Mouse (Mus musculus): Measurements from ENCODE around the gene Fabp1. TPM values are rescaled to one million over a fixed set of nuclear protein-coding genes. Genes with fewer than 3 reads are reported as not detected.

Fabp1 gene
- polyA plus RNA-seq, 1 experiment, result not detected

- Histone ChIP-seq H3K27me3 (ENCODE audit: control insufficient read depth, insufficient read depth, low read length) (no peaks in the 10 kb centered on the region; the same call in 1 of the 2 replicates), H3K27ac (ENCODE audit: insufficient read depth, low read length) (no peak overlapping the region), H3K4me3 (replicated peaks; ENCODE audit: insufficient read depth, low read depth, low read length) (no peak overlapping the region), H3K4me1 (ENCODE audit: control insufficient read depth, insufficient read depth, low read length) (no peaks in the 10 kb centered on the region)
- 83% methylated on average over 4 of the region's 4 CpGs for WGBS
- no peak for DNase-seq
- no peak for TF ChIP-seq CTCF (IDR thresholded peaks at IDR 0.05; ENCODE audit: borderline replicate concordance, insufficient read depth, low read depth, low read length)
- TF ChIP-seq POLR2A (IDR thresholded peaks at IDR 0.05; ENCODE audit: borderline replicate concordance, insufficient read depth, low read length), result no peak
These were observed 21.9 kb downstream of the Fabp1 start for GRCm38 (mm10) chr6:71221501-71221900.

GRCm38 (mm10) chr6:71224184-71224943 lies 24.7 kb downstream of the Fabp1 start:
- TF ChIP-seq POLR2A (IDR thresholded peaks at IDR 0.05; ENCODE audit: borderline replicate concordance, insufficient read depth, low read length) (no peak), CTCF (IDR thresholded peaks at IDR 0.05; ENCODE audit: borderline replicate concordance, insufficient read depth, low read depth, low read length) (no peak)
- H3K27me3 ChIP-seq (ENCODE audit: control insufficient read depth, insufficient read depth, low read length), result no peaks in the 10 kb centered on the region; the same call in 1 of the 2 replicates
- no peaks in the 10 kb centered on the region for H3K4me1 ChIP-seq (ENCODE audit: control insufficient read depth, insufficient read depth, low read length)
- no peak overlapping the region for H3K27ac ChIP-seq (ENCODE audit: insufficient read depth, low read length)
- DNase-seq, result no peak
- no peak overlapping the region for H3K4me3 ChIP-seq (replicated peaks; ENCODE audit: insufficient read depth, low read depth, low read length)
- 77% methylated on average over 3 of the region's 3 CpGs for WGBS

GRCm38 (mm10) chr6:71226544-71226943 lies 26.9 kb downstream of the Fabp1 start:
- WGBS, result 35% methylated on average over 6 of the region's 6 CpGs
- H3K27me3 ChIP-seq (ENCODE audit: control insufficient read depth, insufficient read depth, low read length), result no peaks in the 10 kb centered on the region
- DNase-seq, result no peak
- no peaks in the 10 kb centered on the region for H3K4me1 ChIP-seq (ENCODE audit: control insufficient read depth, insufficient read depth, low read length)
- no peak overlapping the region for H3K27ac ChIP-seq (ENCODE audit: insufficient read depth, low read length)
- no peak overlapping the region for H3K4me3 ChIP-seq (replicated peaks; ENCODE audit: insufficient read depth, low read depth, low read length)
- TF ChIP-seq CTCF (IDR thresholded peaks at IDR 0.05; ENCODE audit: borderline replicate concordance, insufficient read depth, low read depth, low read length) (no peak), POLR2A (IDR thresholded peaks at IDR 0.05; ENCODE audit: borderline replicate concordance, insufficient read depth, low read length) (no peak)

GRCm38 (mm10) chr6:71227157-71227770 lies 27.6 kb downstream of the Fabp1 start:
- Histone ChIP-seq H3K27ac (ENCODE audit: insufficient read depth, low read length) (no peak overlapping the region), H3K27me3 (ENCODE audit: control insufficient read depth, insufficient read depth, low read length) (no peaks in the 10 kb centered on the region), H3K4me1 (ENCODE audit: control insufficient read depth, insufficient read depth, low read length) (no peaks in the 10 kb centered on the region), H3K4me3 (replicated peaks; ENCODE audit: insufficient read depth, low read depth, low read length) (no peak overlapping the region)
- 15% methylated on average over 7 of the region's 7 CpGs for WGBS
- DNase-seq, result no peak
- TF ChIP-seq CTCF (IDR thresholded peaks at IDR 0.05; ENCODE audit: borderline replicate concordance, insufficient read depth, low read depth, low read length) (no peak), POLR2A (IDR thresholded peaks at IDR 0.05; ENCODE audit: borderline replicate concordance, insufficient read depth, low read length) (no peak)

GRCm38 (mm10) chr6:71235121-71235520 lies 35.5 kb downstream of the Fabp1 start:
- no peak for DNase-seq
- Histone ChIP-seq H3K4me3 (replicated peaks; ENCODE audit: insufficient read depth, low read depth, low read length) (no peak overlapping the region), H3K27me3 (ENCODE audit: control insufficient read depth, insufficient read depth, low read length) (no peaks in the 10 kb centered on the region), H3K4me1 (ENCODE audit: control insufficient read depth, insufficient read depth, low read length) (no peaks in the 10 kb centered on the region), H3K27ac (ENCODE audit: insufficient read depth, low read length) (no peak overlapping the region)
- 77% methylated on average over 13 of the region's 13 CpGs for WGBS
- TF ChIP-seq POLR2A (IDR thresholded peaks at IDR 0.05; ENCODE audit: borderline replicate concordance, insufficient read depth, low read length) (no peak), CTCF (IDR thresholded peaks at IDR 0.05; ENCODE audit: borderline replicate concordance, insufficient read depth, low read depth, low read length) (no peak)

GRCm38 (mm10) chr6:71235944-71236343 lies 36.3 kb downstream of the Fabp1 start:
- Histone ChIP-seq H3K4me3 (replicated peaks; ENCODE audit: insufficient read depth, low read depth, low read length) (no peak overlapping the region), H3K4me1 (ENCODE audit: control insufficient read depth, insufficient read depth, low read length) (no peaks in the 10 kb centered on the region), H3K27ac (ENCODE audit: insufficient read depth, low read length) (no peak overlapping the region), H3K27me3 (ENCODE audit: control insufficient read depth, insufficient read depth, low read length) (no peaks in the 10 kb centered on the region)
- no peak for TF ChIP-seq POLR2A (IDR thresholded peaks at IDR 0.05; ENCODE audit: borderline replicate concordance, insufficient read depth, low read length)
- TF ChIP-seq CTCF (IDR thresholded peaks at IDR 0.05; ENCODE audit: borderline replicate concordance, insufficient read depth, low read depth, low read length), result no peak
- WGBS, result 78% methylated on average over 3 of the region's 3 CpGs
- DNase-seq, result no peak

DNA sequence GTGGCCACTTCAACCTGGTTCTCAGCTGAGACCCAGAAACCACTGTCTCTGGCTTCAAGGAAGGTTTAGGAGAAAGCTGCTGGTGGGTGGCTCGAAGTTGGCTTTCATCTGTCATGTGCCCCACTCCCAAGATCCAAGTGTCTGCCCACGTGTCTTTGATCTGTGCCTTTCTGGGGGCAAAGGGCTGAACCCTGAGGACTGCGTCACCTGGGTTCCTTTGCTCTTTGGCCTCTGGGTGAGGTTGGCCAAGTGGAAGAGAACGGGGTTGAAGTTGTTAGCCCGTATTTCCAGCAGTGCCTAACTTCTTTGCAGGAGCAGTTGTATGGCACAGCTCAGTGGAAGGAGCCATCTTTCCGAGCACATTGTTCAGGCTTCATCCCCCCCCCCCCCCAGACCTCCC lies 36.9 kb downstream of the Fabp1 start:
- no peaks in the 10 kb centered on the region for H3K27me3 ChIP-seq (ENCODE audit: control insufficient read depth, insufficient read depth, low read length)
- no peaks in the 10 kb centered on the region for H3K4me1 ChIP-seq (ENCODE audit: control insufficient read depth, insufficient read depth, low read length)
- no peak overlapping the region for H3K4me3 ChIP-seq (replicated peaks; ENCODE audit: insufficient read depth, low read depth, low read length)
- WGBS, result 85% methylated on average over 6 of the region's 6 CpGs
- no peak overlapping the region for H3K27ac ChIP-seq (ENCODE audit: insufficient read depth, low read length)
- no peak for DNase-seq
- TF ChIP-seq CTCF (IDR thresholded peaks at IDR 0.05; ENCODE audit: borderline replicate concordance, insufficient read depth, low read depth, low read length) (no peak), POLR2A (IDR thresholded peaks at IDR 0.05; ENCODE audit: borderline replicate concordance, insufficient read depth, low read length) (no peak)

DNA sequence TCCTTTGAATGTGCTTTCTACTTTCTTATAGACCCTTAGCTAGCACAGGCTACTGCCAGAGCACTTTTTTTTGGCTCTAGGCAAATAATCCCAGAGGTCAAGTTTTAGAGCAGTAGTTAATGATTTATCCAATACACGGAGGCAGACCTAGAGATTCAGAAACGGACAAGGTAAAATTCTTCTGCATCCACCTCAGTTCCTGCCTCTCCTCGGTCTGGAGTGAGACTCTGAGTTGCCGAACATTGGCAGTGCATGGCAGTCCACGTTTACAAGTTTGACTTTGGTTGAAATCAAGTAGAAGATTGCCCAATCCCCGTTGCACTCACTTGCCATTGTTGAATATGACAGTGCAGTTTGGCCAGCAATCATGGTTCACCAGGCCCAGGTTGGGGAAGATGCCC lies 37.4 kb downstream of the Fabp1 start:
- H3K27ac ChIP-seq (ENCODE audit: insufficient read depth, low read length), result no peak overlapping the region
- no peak overlapping the region for H3K4me3 ChIP-seq (replicated peaks; ENCODE audit: insufficient read depth, low read depth, low read length)
- no peaks in the 10 kb centered on the region for H3K4me1 ChIP-seq (ENCODE audit: control insufficient read depth, insufficient read depth, low read length)
- TF ChIP-seq CTCF (IDR thresholded peaks at IDR 0.05; ENCODE audit: borderline replicate concordance, insufficient read depth, low read depth, low read length) (no peak), POLR2A (IDR thresholded peaks at IDR 0.05; ENCODE audit: borderline replicate concordance, insufficient read depth, low read length) (no peak)
- WGBS, result 91% methylated on average over 6 of the region's 6 CpGs
- no peaks in the 10 kb centered on the region for H3K27me3 ChIP-seq (ENCODE audit: control insufficient read depth, insufficient read depth, low read length)
- no peak for DNase-seq

All from cerebellum, adult 2 months (tissue).